In genomic region chrX:57223301-57223700, GRCm38 (mm10) we compare ENCODE assay signal across 17 mouse cellular contexts. TPM values are rescaled to one million over a fixed set of nuclear protein-coding genes. Genes with fewer than 3 reads are reported as not detected.
DNase-seq lines count a peak whose midpoint lies in the region; ATAC-seq lines count a peak whose summit lies in the region.
"Had no signal": no experiment of that assay in that cellular context is flagged by ENCODE, and none has a peak within 500 bp of the region (broad histone marks: within the 10 kb centered on the region; RNA-seq: fewer than 3 reads in every experiment).

No protein-coding gene starts in this region.

- no peaks in the 10 kb centered on the region for H3K27me3 ChIP-seq in forebrain, embryonic 15.5 days
- H3K27me3 ChIP-seq in forebrain, embryonic 10.5 days (ENCODE audit: poor library complexity, severe bottlenecking) = no peaks in the 10 kb centered on the region
- H3K27me3 ChIP-seq in embryonic facial prominence, embryonic 14.5 days (replicated peaks; ENCODE audit: control insufficient read depth, insufficient read depth, low read length) = no peaks in the 10 kb centered on the region
- H3K27me3 ChIP-seq: embryonic facial prominence, embryonic 13.5 days; liver, embryonic 15.5 days had no signal

- DNase-seq in forebrain, embryonic 10.5 days (ENCODE audit: extremely low spot score, low spot score) = no peak
- DNase-seq in layer of hippocampus, adult 11-12 months (ENCODE audit: low spot score) = peak; percentile 31
- no peak for DNase-seq in layer of hippocampus, adult 9-10 months (ENCODE audit: low spot score)
- peak; percentile 21 for DNase-seq in embryonic facial prominence, embryonic 14.5 days (ENCODE audit: low spot score)
- peak; percentile 4 for DNase-seq in right cerebral cortex, postnatal 25 days
- no peak for DNase-seq in embryo, embryonic 10.5 days (ENCODE audit: low spot score)
- no peak for DNase-seq in spleen, postnatal 4 days (ENCODE audit: low spot score in 2 of 2)
- DNase-seq: adrenal gland, adult 2 months; cerebellum, adult 11-12 months; kidney, adult 9 months had no signal

- 80% methylated on average over 10 of the region's 10 CpGs for WGBS in forebrain, embryonic 15.5 days
- 88% methylated on average over 10 of the region's 10 CpGs for WGBS in forebrain, embryonic 10.5 days
- 70% methylated on average over 10 of the region's 10 CpGs for WGBS in embryonic facial prominence, embryonic 14.5 days

- H3K4me1 ChIP-seq in forebrain, embryonic 15.5 days = no peaks in the 10 kb centered on the region
- H3K4me1 ChIP-seq in forebrain, embryonic 10.5 days = no peaks in the 10 kb centered on the region
- H3K4me1 ChIP-seq in embryonic facial prominence, embryonic 14.5 days (ENCODE audit: control insufficient read depth, insufficient read depth, low read length) = no peaks in the 10 kb centered on the region
- H3K4me1 ChIP-seq: embryonic facial prominence, embryonic 13.5 days; liver, embryonic 15.5 days had no signal

- ATAC-seq in forebrain, embryonic 15.5 days (replicated peaks) = 0 out of 2 replicates have a peak, but pooled peaks have one; percentile 41
- ATAC-seq in embryonic facial prominence, embryonic 14.5 days (ENCODE audit: low read depth) = no peak

- H3K27ac ChIP-seq in forebrain, embryonic 15.5 days (replicated peaks) = no peak overlapping the region
- H3K27ac ChIP-seq in forebrain, embryonic 10.5 days = no peak overlapping the region
- H3K27ac ChIP-seq in embryonic facial prominence, embryonic 14.5 days (replicated peaks; ENCODE audit: low read depth, low read length) = no peak overlapping the region
- H3K27ac ChIP-seq: embryonic facial prominence, embryonic 13.5 days; liver, embryonic 15.5 days had no signal

- no peaks in the 10 kb centered on the region for H3K36me3 ChIP-seq in forebrain, embryonic 15.5 days
- no peaks in the 10 kb centered on the region for H3K36me3 ChIP-seq in forebrain, embryonic 10.5 days (replicated peaks)
- no peaks in the 10 kb centered on the region for H3K36me3 ChIP-seq in embryonic facial prominence, embryonic 14.5 days (ENCODE audit: control insufficient read depth, insufficient read depth, low read length)
- H3K36me3 ChIP-seq: embryonic facial prominence, embryonic 13.5 days; liver, embryonic 15.5 days had no signal

- no peak overlapping the region for H3K4me3 ChIP-seq in forebrain, embryonic 15.5 days
- H3K4me3 ChIP-seq in forebrain, embryonic 10.5 days = no peak overlapping the region
- H3K4me3 ChIP-seq in embryonic facial prominence, embryonic 14.5 days (ENCODE audit: low read depth, low read length) = no peak overlapping the region
- H3K4me3 ChIP-seq: embryonic facial prominence, embryonic 13.5 days; liver, embryonic 15.5 days had no signal

- H3K9me3 ChIP-seq in forebrain, embryonic 15.5 days = no peaks in the 10 kb centered on the region
- H3K9me3 ChIP-seq in forebrain, embryonic 10.5 days = no peaks in the 10 kb centered on the region
- no peaks in the 10 kb centered on the region for H3K9me3 ChIP-seq in embryonic facial prominence, embryonic 14.5 days (ENCODE audit: control insufficient read depth, low read length)
- H3K9me3 ChIP-seq: embryonic facial prominence, embryonic 13.5 days; liver, embryonic 15.5 days had no signal

- H3K9ac ChIP-seq in forebrain, embryonic 15.5 days (replicated peaks) = no peak overlapping the region
- H3K9ac ChIP-seq in embryonic facial prominence, embryonic 14.5 days (ENCODE audit: low read depth, low read length) = no peak overlapping the region
- H3K9ac ChIP-seq: embryonic facial prominence, embryonic 13.5 days; liver, embryonic 15.5 days had no signal

- H3K4me2 ChIP-seq in forebrain, embryonic 15.5 days (replicated peaks) = no peak overlapping the region
- H3K4me2 ChIP-seq in embryonic facial prominence, embryonic 14.5 days (ENCODE audit: low read depth, low read length) = no peak overlapping the region
- H3K4me2 ChIP-seq: embryonic facial prominence, embryonic 13.5 days; liver, embryonic 15.5 days; midbrain, embryonic 11.5 days had no signal

RNA-seq across cellular contexts. Expression of gene Cd40lg, which starts 11.4 kb away (rescaled TPM):
- not detected in 2 replicates for polyA plus RNA-seq in forebrain, embryonic 15.5 days (2015; fragmentation: Nextera tagmentation; extraction: Ambion mirVana)
- not detected in 2 replicates for polyA plus RNA-seq in forebrain, embryonic 10.5 days (2016; fragmentation: Nextera tagmentation; extraction: Ambion mirVana)
- polyA plus RNA-seq in embryonic facial prominence, embryonic 14.5 days (2014; fragmentation: Nextera tagmentation; extraction: Ambion mirVana) = not detected in 2 replicates
- polyA plus RNA-seq: adrenal gland, adult 2 months; embryonic facial prominence, embryonic 13.5 days; gonadal fat pad, adult 2 months; hindbrain, embryonic 11.5 days; liver, embryonic 15.5 days; midbrain, embryonic 11.5 days; neural tube, embryonic 11.5 days had no signal

Comparison
In these comparisons a context has a peak if more than half of its experiments do, and no peak if none do; other contexts are left out.
1. DNase-seq: peak in layer of hippocampus, adult 11-12 months (single experiment), embryonic facial prominence, embryonic 14.5 days (single experiment) and right cerebral cortex, postnatal 25 days (single experiment); none in forebrain, embryonic 10.5 days (single experiment), layer of hippocampus, adult 9-10 months (single experiment), embryo, embryonic 10.5 days (single experiment) and spleen, postnatal 4 days (0 of 2).